In genomic region chr15:99039996-99040919, GRCm38 (mm10) we compare ENCODE assay signal across 11 mouse cellular contexts. TPM values are rescaled to one million over a fixed set of nuclear protein-coding genes. Genes with fewer than 3 reads are reported as not detected.
DNase-seq lines count a peak whose midpoint lies in the region; ATAC-seq and TF ChIP-seq lines count a peak whose summit lies in the region.
"Had no signal": no experiment of that assay in that cellular context is flagged by ENCODE, and none has a peak within 500 bp of the region (broad histone marks: within the 10 kb centered on the region; RNA-seq: fewer than 3 reads in every experiment).

No protein-coding gene starts in this region.

- peak; percentile 85 for TF ChIP-seq CTCF in E14TG2a.4 (conservative IDR thresholded peaks at IDR 0.05; ENCODE audit: low read length)
- peak; percentile 55 to 80 (median 72) for TF ChIP-seq CTCF in MEL (IDR thresholded peaks at IDR 0.05 in 2 of 3, conservative IDR thresholded peaks at IDR 0.05 in 1 of 3; ENCODE audit: control insufficient read depth in 1 of 3, insufficient read depth in 1 of 3, low read depth in 2 of 3, low read length in 3 of 3, poor library complexity in 1 of 3, severe bottlenecking in 1 of 3)
- peak; percentile 60 for TF ChIP-seq CTCF in liver, postnatal 0 days (IDR thresholded peaks at IDR 0.05; ENCODE audit: low read depth)

- no peak overlapping the region for H3K9ac ChIP-seq in limb, embryonic 13.5 days
- H3K9ac ChIP-seq in MEL (ENCODE audit: control insufficient read depth, low read depth, low read length, poor library complexity, severe bottlenecking), result no peak overlapping the region
- no peak overlapping the region for H3K9ac ChIP-seq in liver, postnatal 0 days (replicated peaks)
- H3K9ac ChIP-seq: embryonic facial prominence, embryonic 15.5 days; hindbrain, embryonic 14.5 days had no signal

- peaks cover 17% of the 10 kb centered on the region; the same call in 1 of the 2 replicates for H3K4me1 ChIP-seq in limb, embryonic 13.5 days
- peaks cover 8% of the 10 kb centered on the region; the same call in 1 of the 2 replicates for H3K4me1 ChIP-seq in limb, embryonic 10.5 days
- H3K4me1 ChIP-seq in E14TG2a.4 (replicated peaks; ENCODE audit: low read depth, low read length) (peaks cover 52% of the 10 kb centered on the region), MEL (ENCODE audit: control insufficient read depth in 1 of 2, insufficient read depth in 2 of 2, low read length in 2 of 2) (peaks cover 4 to 15% of the 10 kb centered on the region in 2 experiments; a peak in 3 of 4 replicates)
- peaks cover 19% of the 10 kb centered on the region for H3K4me1 ChIP-seq in liver, postnatal 0 days (ENCODE audit: insufficient read depth)

- WGBS in limb, embryonic 13.5 days, result 61% methylated on average over 26 of the region's 26 CpGs
- 70% methylated on average over 26 of the region's 26 CpGs for WGBS in limb, embryonic 10.5 days
- WGBS in liver, postnatal 0 days (ENCODE audit: insufficient replicate concordance), result 68% methylated on average over 26 of the region's 26 CpGs

- peak; percentile 21 for TF ChIP-seq RAD21 in MEL (IDR thresholded peaks at IDR 0.05; ENCODE audit: low read depth, low read length)

- H3K4me3 ChIP-seq in limb, embryonic 13.5 days, result no peak overlapping the region
- H3K4me3 ChIP-seq in limb, embryonic 10.5 days, result no peak overlapping the region
- peak overlapping the region; percentile 54 for H3K4me3 ChIP-seq in E14TG2a.4 (replicated peaks; ENCODE audit: low read length)
- H3K4me3 ChIP-seq in MEL (ENCODE audit: control insufficient read depth in 1 of 2, insufficient read depth in 1 of 2, low read depth in 2 of 2, low read length in 2 of 2), result no peak overlapping the region
- H3K4me3 ChIP-seq in liver, postnatal 0 days (ENCODE audit: low read depth, low read length), result no peak overlapping the region
- H3K4me3 ChIP-seq: embryonic facial prominence, embryonic 15.5 days; megakaryocyte, embryonic 14.5 days had no signal

- no peak for TF ChIP-seq POLR2A in MEL (IDR thresholded peaks at IDR 0.05; ENCODE audit: control insufficient read depth in 1 of 2, insufficient read depth in 1 of 2, low read depth in 1 of 2, low read length in 2 of 2, poor library complexity in 1 of 2)

- H3K27me3 ChIP-seq in limb, embryonic 13.5 days, result no peaks in the 10 kb centered on the region
- peaks cover 11% of the 10 kb centered on the region; the same call in 1 of the 2 replicates for H3K27me3 ChIP-seq in limb, embryonic 10.5 days (ENCODE audit: low read depth, poor library complexity, severe bottlenecking)
- H3K27me3 ChIP-seq in E14TG2a.4 (ENCODE audit: insufficient read depth, low read length), result no peaks in the 10 kb centered on the region; the same call in 1 of the 2 replicates
- no peaks in the 10 kb centered on the region for H3K27me3 ChIP-seq in MEL (ENCODE audit: control insufficient read depth in 1 of 2, insufficient read depth in 2 of 2, low read length in 2 of 2)
- no peaks in the 10 kb centered on the region for H3K27me3 ChIP-seq in liver, postnatal 0 days (ENCODE audit: insufficient read depth, low read length)

- no peaks in the 10 kb centered on the region for H3K9me3 ChIP-seq in limb, embryonic 13.5 days
- no peaks in the 10 kb centered on the region for H3K9me3 ChIP-seq in limb, embryonic 10.5 days (replicated peaks)
- H3K9me3 ChIP-seq in E14TG2a.4 (ENCODE audit: low read length) (no peaks in the 10 kb centered on the region), MEL (replicated peaks; ENCODE audit: insufficient read depth, low read length) (no peaks in the 10 kb centered on the region)
- no peaks in the 10 kb centered on the region for H3K9me3 ChIP-seq in liver, postnatal 0 days (ENCODE audit: low read length)
- H3K9me3 ChIP-seq: embryonic facial prominence, embryonic 15.5 days had no signal

- TF ChIP-seq EP300 in MEL (IDR thresholded peaks at IDR 0.05; ENCODE audit: low read depth in 1 of 2, low read length in 2 of 2), result peak; percentile 50 to 58; a peak in 3 of 4 replicates
- TF ChIP-seq EP300 in liver, postnatal 0 days (IDR thresholded peaks at IDR 0.05; ENCODE audit: low read depth), result no peak

- H3K27ac ChIP-seq in limb, embryonic 13.5 days, result no peak overlapping the region
- no peak overlapping the region for H3K27ac ChIP-seq in limb, embryonic 10.5 days
- no peak overlapping the region; the same call in 1 of the 2 replicates for H3K27ac ChIP-seq in MEL (ENCODE audit: control insufficient read depth, low read depth, low read length)
- no peak overlapping the region for H3K27ac ChIP-seq in liver, postnatal 0 days (ENCODE audit: low read depth)
- H3K27ac ChIP-seq: embryonic facial prominence, embryonic 15.5 days; hindbrain, embryonic 14.5 days had no signal

- H3K4me2 ChIP-seq in limb, embryonic 13.5 days (replicated peaks), result 0 out of 2 replicates have a peak overlapping the region, but pooled peaks have one; percentile 19
- H3K4me2 ChIP-seq in liver, postnatal 0 days (ENCODE audit: low read depth, low read length), result no peak overlapping the region
- H3K4me2 ChIP-seq: embryonic facial prominence, embryonic 15.5 days; hindbrain, embryonic 14.5 days had no signal

- ATAC-seq in limb, embryonic 13.5 days (ENCODE audit: low FRiP score, low read depth), result no peak
- ATAC-seq in liver, postnatal 0 days, result no peak
- ATAC-seq: activated CD4-positive, CD25-positive, alpha-beta regulatory T cell, adult 4 months had no signal

- peaks cover 26% of the 10 kb centered on the region for H3K36me3 ChIP-seq in limb, embryonic 13.5 days
- peaks cover 29% of the 10 kb centered on the region for H3K36me3 ChIP-seq in limb, embryonic 10.5 days
- peaks cover 30% of the 10 kb centered on the region for H3K36me3 ChIP-seq in E14TG2a.4 (ENCODE audit: insufficient read depth, low read length)
- H3K36me3 ChIP-seq in MEL (ENCODE audit: control insufficient read depth in 1 of 2, insufficient read depth in 2 of 2, low read length in 2 of 2), result peaks cover 9 to 12% of the 10 kb centered on the region in 2 experiments
- H3K36me3 ChIP-seq in liver, postnatal 0 days (replicated peaks; ENCODE audit: insufficient read depth, low read length), result peaks cover 27% of the 10 kb centered on the region

- no peak for DNase-seq in limb, embryonic 10.5 days (ENCODE audit: low spot score)
- peak; percentile 73 for DNase-seq in MEL (ENCODE audit: low read depth, low spot score)
- DNase-seq in liver, postnatal 0 days, result peak; percentile 18
- DNase-seq in adrenal gland, adult 2 months, result no peak
- no peak for DNase-seq in cerebellum, adult 8-10 months

- no peaks in the 10 kb centered on the region; the same call in 1 of the 2 replicates for H3K79me2 ChIP-seq in MEL (ENCODE audit: control insufficient read depth, insufficient read depth, low read length, poor library complexity)

RNA-seq across cellular contexts. Expression of gene Tuba1c, which starts 10.6 kb away (rescaled TPM):
- polyA plus RNA-seq in limb, embryonic 13.5 days (2015; fragmentation: Nextera tagmentation; extraction: Ambion mirVana), result 143 and 149 TPM in 2 replicates
- polyA plus RNA-seq in limb, embryonic 10.5 days (2016; fragmentation: Nextera tagmentation; extraction: Ambion mirVana), result 133 and 138 TPM in 2 replicates
- total RNA-seq in MEL (2012; rRNA removed), result 163 and 201 TPM in 2 replicates
- polyA plus RNA-seq in MEL (2012; ENCODE audit: insufficient read depth in 1 of 2, insufficient read length in 2 of 2, low read depth in 1 of 2, low replicate concordance in 2 of 2, missing spikeins in 1 of 2), result 100 to 1,000 TPM in 1 of 2 experiments, not detected in 1; 129 TPM
- 149 and 152 TPM in 2 replicates for polyA plus RNA-seq in liver, postnatal 0 days (2015; fragmentation: Nextera tagmentation; extraction: Ambion mirVana)
- 100 to 1,000 TPM; 270 to 284 TPM for total RNA-seq in adrenal gland, adult 2 months (2021)
- polyA plus RNA-seq in adrenal gland, adult 2 months (2012; rRNA removed), result 205 and 318 TPM in 2 replicates

RNA-seq across cellular contexts. Expression of gene Prph, which starts 14.7 kb away (rescaled TPM):
- 1.0 and 1.2 TPM in 2 replicates for polyA plus RNA-seq in limb, embryonic 13.5 days (2015; fragmentation: Nextera tagmentation; extraction: Ambion mirVana)
- polyA plus RNA-seq in limb, embryonic 10.5 days (2016; fragmentation: Nextera tagmentation; extraction: Ambion mirVana), result 0.16 TPM in 1 of 2 replicates, not detected in the other
- total RNA-seq in MEL (2012; rRNA removed), result not detected in 2 replicates
- polyA plus RNA-seq in MEL (2012; ENCODE audit: insufficient read depth in 1 of 2, insufficient read length in 2 of 2, low read depth in 1 of 2, low replicate concordance in 2 of 2, missing spikeins in 1 of 2), result not detected
- 0.53 and 0.85 TPM in 2 replicates for polyA plus RNA-seq in liver, postnatal 0 days (2015; fragmentation: Nextera tagmentation; extraction: Ambion mirVana)
- total RNA-seq in adrenal gland, adult 2 months (2021), result under 1 TPM; 0.43 to 0.86 TPM
- polyA plus RNA-seq in adrenal gland, adult 2 months (2012; rRNA removed), result 2.4 and 8.5 TPM in 2 replicates
- polyA plus RNA-seq: activated CD4-positive, CD25-positive, alpha-beta regulatory T cell, adult 4 months had no signal

RNA-seq across cellular contexts. Expression of gene Troap, which starts 34.1 kb away (rescaled TPM):
- polyA plus RNA-seq in limb, embryonic 13.5 days (2015; fragmentation: Nextera tagmentation; extraction: Ambion mirVana), result 36.2 and 37.5 TPM in 2 replicates
- polyA plus RNA-seq in limb, embryonic 10.5 days (2016; fragmentation: Nextera tagmentation; extraction: Ambion mirVana), result 54.8 and 56.2 TPM in 2 replicates
- total RNA-seq in MEL (2012; rRNA removed), result 24.3 and 25.8 TPM in 2 replicates
- 10 to 100 TPM in 1 of 2 experiments, not detected in 1; 70.2 TPM for polyA plus RNA-seq in MEL (2012; ENCODE audit: insufficient read depth in 1 of 2, insufficient read length in 2 of 2, low read depth in 1 of 2, low replicate concordance in 2 of 2, missing spikeins in 1 of 2)
- polyA plus RNA-seq in liver, postnatal 0 days (2015; fragmentation: Nextera tagmentation; extraction: Ambion mirVana), result 5.6 and 6.7 TPM in 2 replicates
- total RNA-seq in adrenal gland, adult 2 months (2021), result under 1 TPM; 0.73 to 0.78 TPM
- polyA plus RNA-seq in adrenal gland, adult 2 months (2012; rRNA removed), result 2.8 and 5.2 TPM in 2 replicates

RNA-seq across cellular contexts. Expression of gene C1ql4, which starts 47.4 kb away (rescaled TPM):
- not detected in 2 replicates for polyA plus RNA-seq in limb, embryonic 13.5 days (2015; fragmentation: Nextera tagmentation; extraction: Ambion mirVana)
- 0.15 and 0.23 TPM in 2 replicates for polyA plus RNA-seq in limb, embryonic 10.5 days (2016; fragmentation: Nextera tagmentation; extraction: Ambion mirVana)
- 0.15 TPM in 1 of 2 replicates, not detected in the other for total RNA-seq in MEL (2012; rRNA removed)
- under 1 TPM in 1 of 2 experiments, not detected in 1; 0.08 TPM for polyA plus RNA-seq in MEL (2012; ENCODE audit: insufficient read depth in 1 of 2, insufficient read length in 2 of 2, low read depth in 1 of 2, low replicate concordance in 2 of 2, missing spikeins in 1 of 2)
- 0.12 TPM in 1 of 2 replicates, not detected in the other for polyA plus RNA-seq in liver, postnatal 0 days (2015; fragmentation: Nextera tagmentation; extraction: Ambion mirVana)
- total RNA-seq in adrenal gland, adult 2 months (2021), result not detected
- polyA plus RNA-seq in adrenal gland, adult 2 months (2012; rRNA removed), result not detected in 2 replicates
- polyA plus RNA-seq: activated CD4-positive, CD25-positive, alpha-beta regulatory T cell, adult 4 months had no signal

RNA-seq across cellular contexts. Expression of gene Dnajc22, which starts 52.7 kb away (rescaled TPM):
- 0.83 and 1.0 TPM in 2 replicates for polyA plus RNA-seq in limb, embryonic 13.5 days (2015; fragmentation: Nextera tagmentation; extraction: Ambion mirVana)
- polyA plus RNA-seq in limb, embryonic 10.5 days (2016; fragmentation: Nextera tagmentation; extraction: Ambion mirVana), result 1.4 and 2.1 TPM in 2 replicates
- 3.2 TPM in 2 replicates for total RNA-seq in MEL (2012; rRNA removed)
- 1 to 10 TPM in 1 of 2 experiments, not detected in 1; 5.3 TPM for polyA plus RNA-seq in MEL (2012; ENCODE audit: insufficient read depth in 1 of 2, insufficient read length in 2 of 2, low read depth in 1 of 2, low replicate concordance in 2 of 2, missing spikeins in 1 of 2)
- polyA plus RNA-seq in liver, postnatal 0 days (2015; fragmentation: Nextera tagmentation; extraction: Ambion mirVana), result 28.2 and 29.6 TPM in 2 replicates
- 1 to 10 TPM; 3.2 to 4.4 TPM for total RNA-seq in adrenal gland, adult 2 months (2021)
- polyA plus RNA-seq in adrenal gland, adult 2 months (2012; rRNA removed), result 0.29 and 0.31 TPM in 2 replicates
- polyA plus RNA-seq: activated CD4-positive, CD25-positive, alpha-beta regulatory T cell, adult 4 months had no signal

Comparison
In these comparisons a context has a peak if more than half of its experiments do, and no peak if none do; other contexts are left out.
1. DNase-seq: peak in MEL (single experiment) and liver, postnatal 0 days (single experiment); none in limb, embryonic 10.5 days (single experiment), adrenal gland, adult 2 months (single experiment) and cerebellum, adult 8-10 months (single experiment).
2. Peak in every context shown above with its lines, with median percentiles within 50 percentile points of each other: CTCF ChIP-seq.